Mouse (Mus musculus) heart, postnatal 0 days (tissue): ENCODE data around the gene Slc44a3.
A peak's percentile ranks its signal among the peaks of the same experiment; 100 is the strongest.

Source experiments
- CTCF ChIP-seq: IDR thresholded peaks from 2 replicates; pipeline ENCODE4 v1.5.1; 2016; ENCODE audit warnings: antibody characterized with exemption, control low read depth, low read depth
- EP300 ChIP-seq: IDR thresholded peaks from 2 replicates; pipeline ENCODE4 v1.6.1; 2016; ENCODE audit warnings: antibody characterized with exemption, low read depth

DNA sequence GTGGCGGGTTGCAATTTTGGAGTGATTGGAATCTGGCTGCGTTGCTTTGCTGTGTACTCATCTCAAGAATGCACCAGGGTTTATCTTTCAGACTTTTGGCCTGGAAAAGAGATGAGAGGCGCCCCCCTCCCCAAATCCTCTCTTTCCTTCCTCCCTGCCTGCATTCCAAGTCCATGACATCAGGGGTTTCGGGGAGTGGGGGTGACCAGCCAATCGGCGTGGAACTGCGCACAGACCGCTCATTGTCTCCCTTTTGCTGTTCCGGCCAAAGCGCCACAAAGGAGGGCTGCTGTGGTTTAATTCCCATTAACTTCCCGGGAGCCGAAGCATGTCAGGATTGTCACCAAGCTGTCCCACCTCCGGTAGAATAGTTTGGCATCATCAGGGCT lies 104.7 kb downstream of the Slc44a3 start:
- no peak for TF ChIP-seq CTCF
- TF ChIP-seq EP300 = 0 out of 2 replicates have a peak, but pooled peaks have one; percentile 19
